In genomic region chr13:21717397-21718357, GRCm38 (mm10) we compare ENCODE assay signal across 8 mouse cellular contexts. TPM values are rescaled to one million over a fixed set of nuclear protein-coding genes. Genes with fewer than 3 reads are reported as not detected.
DNase-seq lines count a peak whose midpoint lies in the region; ATAC-seq and TF ChIP-seq lines count a peak whose summit lies in the region.
"Not testable (repeated sequence)": the region's sequence is repeated elsewhere in the genome, so short reads cannot be mapped to it uniquely, and the experiment has no call there.

Hist1h3h (plus strand) TSS chr13:21717659.

- H3K27me3 ChIP-seq in forebrain, embryonic 15.5 days; neural tube, embryonic 14.5 days (ENCODE audit: control insufficient read depth, insufficient read depth, low read length): not testable (repeated sequence)

- peak within 1 kb of the TSS; percentile 51 to 77 for H3K4me3 ChIP-seq in ES-E14 (ENCODE audit: insufficient read depth in 1 of 2, low read depth in 1 of 2, low read length in 2 of 2, poor library complexity in 1 of 2, severe bottlenecking in 1 of 2)
- peak within 1 kb of the TSS; percentile 48 for H3K4me3 ChIP-seq in forebrain, embryonic 15.5 days
- peak within 1 kb of the TSS; percentile 37 for H3K4me3 ChIP-seq in neural tube, embryonic 14.5 days (ENCODE audit: low read depth, low read length)

- DNase-seq in ES-E14 (ENCODE audit: low read depth, low spot score), result peak; percentile 91
- peak; percentile 81 for DNase-seq in cerebellum, adult 11-12 months
- peak; percentile 69 for DNase-seq in heart, postnatal 25 days (ENCODE audit: low spot score)
- DNase-seq in layer of hippocampus, adult 18-20 months (ENCODE audit: low spot score in 2 of 2), result peak; percentile 84 to 94
- DNase-seq in lung, adult 18-20 months, result peak; percentile 66 to 75
- peak; percentile 74 for DNase-seq in testis, postnatal 10 days (ENCODE audit: low spot score)

- ATAC-seq in forebrain, embryonic 15.5 days (replicated peaks), result peak; percentile 47
- ATAC-seq in neural tube, embryonic 14.5 days (ENCODE audit: low read depth), result peak; percentile 42

- H3K9me3 ChIP-seq in ES-E14 (ENCODE audit: control insufficient read depth, insufficient read depth, low read depth, low read length); forebrain, embryonic 15.5 days; neural tube, embryonic 14.5 days (ENCODE audit: control insufficient read depth, low read length): not testable (repeated sequence)

- intact Hi-C loops in heart, postnatal 25 days (cut with DNase I), result loop anchor here (10.0 kb wide), 2 partner anchors 117 to 1967 kb away; partner anchors contain the start of genes Hist1h2ac, Hist1h2ap, Hist1h2bc and Hist1h2br

- WGBS in forebrain, embryonic 15.5 days, result under 1% methylated on average over 30 of the region's 56 CpGs
- WGBS in neural tube, embryonic 14.5 days, result under 1% methylated on average over 21 of the region's 56 CpGs

- H3K4me2 ChIP-seq in forebrain, embryonic 15.5 days (replicated peaks), result peak within 1 kb of the TSS; percentile 91
- peak within 1 kb of the TSS; percentile 76 for H3K4me2 ChIP-seq in neural tube, embryonic 14.5 days (ENCODE audit: low read depth, low read length)

- in situ Hi-C loops in ES-E14 (cut with MboI; ENCODE audit: low sequenced_read_pairs in 2 of 2, unreplicated experiment in 2 of 2), result loop anchor here in 1 of 2 experiments (25.0 kb wide), 1 partner anchor 555 kb away; no protein-coding TSS in a partner anchor

- peak within 1 kb of the TSS; percentile 90 for H3K9ac ChIP-seq in ES-E14 (ENCODE audit: insufficient read depth, low read depth, low read length, poor library complexity, severe bottlenecking)
- H3K9ac ChIP-seq in forebrain, embryonic 15.5 days (replicated peaks), result peak within 1 kb of the TSS; percentile 69
- peak within 1 kb of the TSS; percentile 41 for H3K9ac ChIP-seq in neural tube, embryonic 14.5 days (replicated peaks; ENCODE audit: low read depth, low read length)

- not testable (repeated sequence) for H3K4me1 ChIP-seq in ES-E14 (ENCODE audit: control insufficient read depth in 2 of 2, insufficient read depth in 2 of 2, low read length in 2 of 2, poor library complexity in 1 of 2)
- H3K4me1 ChIP-seq in forebrain, embryonic 15.5 days, result peaks cover 47% of the 10 kb centered on the region
- peaks cover 23% of the 10 kb centered on the region for H3K4me1 ChIP-seq in neural tube, embryonic 14.5 days (ENCODE audit: control insufficient read depth, insufficient read depth, low read length)

- not testable (repeated sequence) for H3K36me3 ChIP-seq in ES-E14 (ENCODE audit: control insufficient read depth, insufficient read depth, low read length, poor library complexity, severe bottlenecking); forebrain, embryonic 15.5 days; neural tube, embryonic 14.5 days (ENCODE audit: control insufficient read depth, insufficient read depth, low read length)

- H3K27ac ChIP-seq in ES-E14 (ENCODE audit: insufficient read depth, low read depth, low read length, poor library complexity, severe bottlenecking), result peak within 1 kb of the TSS; percentile 79
- peak within 1 kb of the TSS; percentile 98 for H3K27ac ChIP-seq in forebrain, embryonic 15.5 days (replicated peaks)
- H3K27ac ChIP-seq in neural tube, embryonic 14.5 days (ENCODE audit: low read depth, low read length), result peak within 1 kb of the TSS; percentile 92

TF ChIP-seq in ES-E14, 5 proteins besides CTCF, POLR2A, EP300 and RAD21:
- peak; percentile 43 for TF ChIP-seq CHD2 (IDR thresholded peaks at IDR 0.05; ENCODE audit: low read depth, low read length)

RNA-seq across cellular contexts. Expression of gene Hist1h3h, which starts in this region (rescaled TPM):
- 2,227 and 2,394 TPM in 2 replicates for total RNA-seq in ES-E14 (2012; rRNA removed)
- polyA plus RNA-seq in forebrain, embryonic 15.5 days (2015; fragmentation: Nextera tagmentation; extraction: Ambion mirVana), result 10.8 and 11.6 TPM in 2 replicates
- total RNA-seq in heart, postnatal 25 days (2021), result 10 to 100 TPM; 16.8 to 25.9 TPM
- 10 to 100 TPM; 48.4 to 55.7 TPM for total RNA-seq in layer of hippocampus, adult 18-20 months (2021)
- 0.79 and 2.4 TPM in 2 replicates for polyA plus RNA-seq in neural tube, embryonic 14.5 days (2014; fragmentation: Nextera tagmentation; extraction: Ambion mirVana)

Comparison
In these comparisons a context has a peak if more than half of its experiments do, and no peak if none do; other contexts are left out.
1. Peak in every context shown above with its lines: DNase-seq, ATAC-seq, H3K4me3 ChIP-seq and H3K27ac ChIP-seq.
2. RNA of gene Hist1h3h (total RNA-seq): 2,227 to 2,394 TPM in ES-E14; 48.4 to 55.7 TPM in layer of hippocampus, adult 18-20 months and 16.8 to 25.9 TPM in heart, postnatal 25 days; every median in the first group is over 10 times any median in the second.